Comparison of ENCODE assay signal across 16 mouse cellular contexts in the genomic region with DNA sequence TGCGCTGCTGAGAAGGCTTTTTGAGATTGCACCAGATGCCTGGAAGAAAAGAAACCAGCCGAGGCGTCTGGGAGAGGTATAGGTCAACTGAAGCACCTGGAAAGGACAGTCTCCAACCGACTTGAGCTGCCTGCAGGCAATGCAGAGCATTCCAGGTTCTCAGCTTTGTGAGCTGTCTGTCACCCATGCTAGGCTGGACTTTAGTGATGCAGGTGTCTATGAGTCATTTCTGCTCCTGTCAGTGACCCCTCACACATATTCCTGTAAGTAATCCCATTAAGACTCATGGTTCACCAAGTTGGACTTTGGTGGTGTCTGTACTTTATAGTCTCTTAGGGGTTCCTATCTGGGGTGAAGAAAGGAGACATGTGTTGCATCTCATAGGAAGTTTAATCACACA.
"Had no signal": no experiment of that assay in that cellular context is flagged by ENCODE, and none has a peak within 500 bp of the region (broad histone marks: within the 10 kb centered on the region; RNA-seq: fewer than 3 reads in every experiment).

No protein-coding gene starts in this region.

- ATAC-seq: liver, embryonic 12.5 days; midbrain, embryonic 13.5 days had no signal

- H3K4me3 ChIP-seq: kidney, embryonic 15.5 days; layer of hippocampus, adult 2 months; limb, embryonic 12.5 days; limb, embryonic 15.5 days; liver, embryonic 12.5 days; liver, embryonic 15.5 days; midbrain, embryonic 13.5 days had no signal

- H3K9ac ChIP-seq: kidney, embryonic 15.5 days; limb, embryonic 12.5 days; limb, embryonic 15.5 days; liver, embryonic 12.5 days; liver, embryonic 15.5 days; midbrain, embryonic 13.5 days had no signal

- H3K27me3 ChIP-seq: kidney, embryonic 15.5 days; limb, embryonic 15.5 days; liver, embryonic 15.5 days; midbrain, embryonic 13.5 days had no signal

- H3K27ac ChIP-seq: kidney, embryonic 15.5 days; layer of hippocampus, adult 2 months; limb, embryonic 12.5 days; limb, embryonic 15.5 days; liver, embryonic 12.5 days; liver, embryonic 15.5 days; midbrain, embryonic 13.5 days had no signal

- H3K4me2 ChIP-seq: kidney, embryonic 15.5 days; limb, embryonic 12.5 days; limb, embryonic 15.5 days; liver, embryonic 12.5 days; liver, embryonic 15.5 days; midbrain, embryonic 13.5 days had no signal

- H3K4me1 ChIP-seq: limb, embryonic 15.5 days; midbrain, embryonic 13.5 days had no signal

- DNase-seq: kidney, postnatal 25 days; layer of hippocampus, adult 9-11 months; lung, adult 2 months; lung, postnatal 14 days; lung, postnatal 4 days; right cerebral cortex, adult 18-20 months; right cerebral cortex, postnatal 14 days; right cerebral cortex, postnatal 4 days; thymus, postnatal 36 days had no signal

- H3K36me3 ChIP-seq: kidney, embryonic 15.5 days; limb, embryonic 12.5 days; limb, embryonic 15.5 days; liver, embryonic 12.5 days; liver, embryonic 15.5 days; midbrain, embryonic 13.5 days had no signal

- H3K9me3 ChIP-seq: kidney, embryonic 15.5 days; limb, embryonic 12.5 days; limb, embryonic 15.5 days; liver, embryonic 12.5 days; liver, embryonic 15.5 days; midbrain, embryonic 13.5 days had no signal
